9 mouse cellular contexts compared by ENCODE assay signal in genomic region chr5:113901074-113901571, GRCm38 (mm10). TPM values are rescaled to one million over a fixed set of nuclear protein-coding genes. Genes with fewer than 3 reads are reported as not detected.
DNase-seq lines count a peak whose midpoint lies in the region; ATAC-seq and TF ChIP-seq lines count a peak whose summit lies in the region.
"Had no signal": no experiment of that assay in that cellular context is flagged by ENCODE, and none has a peak within 500 bp of the region (broad histone marks: within the 10 kb centered on the region; RNA-seq: fewer than 3 reads in every experiment).

No protein-coding gene starts in this region.

- DNase-seq in heart, adult 18-20 months = no peak
- DNase-seq in right cerebral cortex, adult 2 months (ENCODE audit: low spot score in 2 of 2) = peak; percentile 61 to 63
- no peak for DNase-seq in right cerebral cortex, postnatal 14 days
- DNase-seq in kidney, postnatal 25 days = peak; percentile 47 to 63
- DNase-seq in yolk sac, embryonic 10.5 days (ENCODE audit: low spot score) = no peak
- no peak for DNase-seq in cerebellum, postnatal 36 days
- no peak for DNase-seq in cerebellum, adult 2 months
- DNase-seq: cerebellum, adult 18-20 months had no signal

- peaks cover 79% of the 10 kb centered on the region for H3K4me1 ChIP-seq in heart, embryonic 12.5 days (replicated peaks)
- H3K4me1 ChIP-seq in cerebellum, adult 2 months (ENCODE audit: control insufficient read depth, insufficient read depth, low read length) = peaks cover 18% of the 10 kb centered on the region

- no peak overlapping the region; the same call in 1 of the 2 replicates for H3K9ac ChIP-seq in heart, embryonic 12.5 days

- TF ChIP-seq CTCF in cerebellum, adult 2 months (IDR thresholded peaks at IDR 0.05; ENCODE audit: borderline replicate concordance, insufficient read depth, low read depth, low read length) = no peak

- no peak for TF ChIP-seq POLR2A in cerebellum, adult 2 months (IDR thresholded peaks at IDR 0.05; ENCODE audit: borderline replicate concordance, insufficient read depth, low read length)

- H3K27me3 ChIP-seq in heart, embryonic 12.5 days (replicated peaks) = no peaks in the 10 kb centered on the region
- H3K27me3 ChIP-seq in cerebellum, adult 2 months (ENCODE audit: control insufficient read depth, insufficient read depth, low read length) = no peaks in the 10 kb centered on the region

- H3K9me3 ChIP-seq in heart, embryonic 12.5 days (replicated peaks) = no peaks in the 10 kb centered on the region

- H3K36me3 ChIP-seq in heart, embryonic 12.5 days = no peaks in the 10 kb centered on the region

- 23% methylated on average over 8 of the region's 8 CpGs for WGBS in heart, embryonic 12.5 days
- 52% methylated on average over 8 of the region's 8 CpGs for WGBS in cerebellum, adult 2 months

- H3K4me3 ChIP-seq in heart, embryonic 12.5 days = no peak overlapping the region
- H3K4me3 ChIP-seq in cerebellum, adult 2 months (replicated peaks; ENCODE audit: insufficient read depth, low read depth, low read length) = no peak overlapping the region

- H3K4me2 ChIP-seq in heart, embryonic 12.5 days = peak overlapping the region; percentile 37

- peak; percentile 43; the same call in 1 of the 2 replicates for ATAC-seq in heart, embryonic 12.5 days (ENCODE audit: insufficient number of reproducible peaks, low FRiP score)

- H3K27ac ChIP-seq in heart, embryonic 12.5 days (ENCODE audit: poor library complexity, severe bottlenecking) = peak overlapping the region; percentile 43
- no peak overlapping the region for H3K27ac ChIP-seq in cerebellum, adult 2 months (ENCODE audit: insufficient read depth, low read length)

RNA-seq across cellular contexts. Expression of gene Coro1c, which starts 7.4 kb away (rescaled TPM):
- 137 and 141 TPM in 2 replicates for polyA plus RNA-seq in heart, embryonic 12.5 days (2016; fragmentation: Nextera tagmentation; extraction: Ambion mirVana)
- total RNA-seq in heart, adult 18-20 months (2021) = 10 to 100 TPM; 30.3 to 33.1 TPM
- 90.2 and 94.1 TPM in 2 replicates for polyA plus RNA-seq in cerebellum, adult 2 months (2012; rRNA removed)

Comparison
In these comparisons a context has a peak if more than half of its experiments do, and no peak if none do; other contexts are left out.
1. DNase-seq: peak in right cerebral cortex, adult 2 months (2 of 2) and kidney, postnatal 25 days (2 of 2); none in heart, adult 18-20 months (0 of 2), right cerebral cortex, postnatal 14 days (single experiment), yolk sac, embryonic 10.5 days (single experiment), cerebellum, postnatal 36 days (0 of 2) and cerebellum, adult 2 months (0 of 2).